Mouse (Mus musculus) bone marrow macrophage, adult 2 months (primary cell): ENCODE results near the gene Art4.

Experiments
- CTCF ChIP-seq: IDR thresholded peaks from 2 replicates; pipeline ENCODE4 v1.5.1; 2012; ENCODE audit warnings: low read depth, mild to moderate bottlenecking, low read length, moderate library complexity
- POLR2A ChIP-seq: IDR thresholded peaks from 2 replicates; pipeline ENCODE4 v1.6.1; 2012; ENCODE audit warnings: mild to moderate bottlenecking, low read depth, low read length, borderline replicate concordance

GRCm38 (mm10) chr6:136898954-136899353 is 41.4 kb upstream of the Art4 start:
- TF ChIP-seq POLR2A (no peak), CTCF (no peak)
